Mouse (Mus musculus): ENCODE results near the gene Fam24a. TPM values are rescaled to one million over a fixed set of nuclear protein-coding genes. Genes with fewer than 3 reads are reported as not detected.
A peak's percentile ranks its signal among the peaks of the same experiment; 100 is the strongest.

Gene Fam24a
- polyA plus RNA-seq, 1 experiment from 2014 or later, result not detected

DNA sequence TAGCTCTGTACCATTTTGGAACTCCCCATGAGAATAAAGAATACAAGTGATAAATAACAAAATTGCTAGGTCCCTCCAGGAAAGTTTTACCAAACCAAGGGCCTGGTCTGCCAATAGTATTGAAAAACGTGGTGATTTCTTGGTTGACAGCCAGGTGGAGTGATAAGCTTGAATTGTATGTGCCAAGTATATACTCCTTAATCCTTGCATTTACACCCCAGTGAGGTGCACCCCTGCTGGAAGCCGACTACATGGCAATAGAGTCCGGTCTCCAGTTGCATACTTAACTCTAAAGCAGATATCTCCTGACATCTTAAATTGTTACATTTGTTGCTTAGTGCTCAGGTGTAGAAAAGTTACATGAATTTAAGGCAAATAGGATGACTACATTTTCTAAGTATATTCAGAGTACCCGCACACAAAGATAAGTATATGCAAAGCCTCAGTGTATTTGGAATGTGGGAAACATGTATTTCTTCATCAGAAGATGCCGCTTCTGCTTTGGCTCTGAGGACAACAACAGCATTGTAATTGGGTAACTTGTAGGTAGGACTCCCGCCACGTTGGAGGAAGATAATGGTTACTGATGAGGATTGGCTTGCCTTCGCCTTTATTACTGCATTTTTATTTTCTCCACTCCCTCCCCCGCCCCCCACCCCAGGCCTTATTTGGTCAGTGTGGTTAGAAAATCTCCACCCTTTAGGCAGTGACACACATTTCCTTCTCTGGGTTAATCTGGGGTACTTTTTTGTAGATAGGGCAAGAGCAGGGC, 38.4 kb downstream of the Fam24a start:
- no peak for DNase-seq
- Histone ChIP-seq H3K4me3 (ENCODE audit: low read depth, low read length) (peak overlapping the region; percentile 75), H3K4me2 (ENCODE audit: low read depth, low read length) (peak overlapping the region; percentile 91), H3K9me3 (ENCODE audit: low read length) (no peaks in the 10 kb centered on the region), H3K27ac (ENCODE audit: low read depth) (no peak overlapping the region), H3K27me3 (ENCODE audit: insufficient read depth, low read length) (no peaks in the 10 kb centered on the region), H3K36me3 (replicated peaks; ENCODE audit: insufficient read depth, low read length) (no peaks in the 10 kb centered on the region), H3K4me1 (ENCODE audit: insufficient read depth) (peaks cover 16% of the 10 kb centered on the region), H3K9ac (replicated peaks) (peak overlapping the region; percentile 84; the same call in 1 of the 2 replicates)
- no peak for ATAC-seq
- WGBS (ENCODE audit: insufficient replicate concordance), result 47% methylated on average over 9 of the region's 9 CpGs
- TF ChIP-seq CTCF (IDR thresholded peaks at IDR 0.05; ENCODE audit: low read depth) (0 out of 2 replicates have a peak, but pooled peaks have one; percentile 11), EP300 (IDR thresholded peaks at IDR 0.05; ENCODE audit: low read depth) (no peak)

Other genes with a start within 250 kb of the Fam24a start
- not detected in 2 replicates for gene 4933402N03Rik, start 187.6 kb upstream of the Fam24a start, polyA plus RNA-seq (2015; fragmentation: Nextera tagmentation; extraction: Ambion mirVana)
- not detected in 2 replicates for gene 5430419D17Rik, start 159.5 kb upstream of the Fam24a start, polyA plus RNA-seq (2015; fragmentation: Nextera tagmentation; extraction: Ambion mirVana)
- gene Cuzd1, start 11.6 kb upstream of the Fam24a start, polyA plus RNA-seq (2015; fragmentation: Nextera tagmentation; extraction: Ambion mirVana), result 0.05 TPM in 1 of 2 replicates, not detected in the other
- not detected in 2 replicates for gene Fam24b, start 4.3 kb upstream of the Fam24a start, polyA plus RNA-seq (2015; fragmentation: Nextera tagmentation; extraction: Ambion mirVana)
- 4.7 and 5.6 TPM in 2 replicates for gene 2310057M21Rik, start 28.9 kb downstream of the Fam24a start, polyA plus RNA-seq (2015; fragmentation: Nextera tagmentation; extraction: Ambion mirVana)
- 19.5 and 20.4 TPM in 2 replicates for gene Pstk, start 37.3 kb downstream of the Fam24a start, polyA plus RNA-seq (2015; fragmentation: Nextera tagmentation; extraction: Ambion mirVana)
- gene Ikzf5, start 76.7 kb downstream of the Fam24a start, polyA plus RNA-seq (2015; fragmentation: Nextera tagmentation; extraction: Ambion mirVana), result 4.8 and 5.4 TPM in 2 replicates
- 27.1 and 28.2 TPM in 2 replicates for gene Acadsb, start 76.7 kb downstream of the Fam24a start, polyA plus RNA-seq (2015; fragmentation: Nextera tagmentation; extraction: Ambion mirVana)
- not detected in 2 replicates for gene Hmx3, start 209.0 kb downstream of the Fam24a start, polyA plus RNA-seq (2015; fragmentation: Nextera tagmentation; extraction: Ambion mirVana)
- gene Hmx2, start 214.9 kb downstream of the Fam24a start, polyA plus RNA-seq (2015; fragmentation: Nextera tagmentation; extraction: Ambion mirVana), result not detected in 2 replicates
- 65.9 and 67.0 TPM in 2 replicates for gene Bub3, start 226.4 kb downstream of the Fam24a start, polyA plus RNA-seq (2015; fragmentation: Nextera tagmentation; extraction: Ambion mirVana)